Mouse (Mus musculus): ENCODE results near the gene Asphd2.

Asphd2 gene

DNA sequence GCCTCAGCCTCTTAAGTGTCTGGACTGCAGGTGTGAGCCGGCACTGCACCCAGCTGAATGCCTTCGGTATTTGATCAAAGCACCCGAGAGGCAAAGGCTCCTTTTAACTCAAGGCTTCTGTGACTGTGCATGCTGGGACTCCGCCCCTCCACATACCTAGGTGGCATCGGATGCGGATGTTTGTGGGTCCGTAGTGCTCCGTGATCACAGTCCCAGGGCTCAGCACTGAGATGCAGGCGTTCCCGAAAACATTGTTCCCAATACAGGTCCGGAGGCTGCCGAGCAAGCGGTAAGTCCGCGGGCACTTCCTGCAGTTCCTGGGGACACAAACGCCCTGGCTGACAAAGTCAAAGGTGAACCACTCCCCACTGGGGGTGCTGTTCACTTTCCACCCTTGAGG, 3.7 kb downstream of the Asphd2 start:
- 64% methylated on average over 16 of the region's 16 CpGs for WGBS

DNA sequence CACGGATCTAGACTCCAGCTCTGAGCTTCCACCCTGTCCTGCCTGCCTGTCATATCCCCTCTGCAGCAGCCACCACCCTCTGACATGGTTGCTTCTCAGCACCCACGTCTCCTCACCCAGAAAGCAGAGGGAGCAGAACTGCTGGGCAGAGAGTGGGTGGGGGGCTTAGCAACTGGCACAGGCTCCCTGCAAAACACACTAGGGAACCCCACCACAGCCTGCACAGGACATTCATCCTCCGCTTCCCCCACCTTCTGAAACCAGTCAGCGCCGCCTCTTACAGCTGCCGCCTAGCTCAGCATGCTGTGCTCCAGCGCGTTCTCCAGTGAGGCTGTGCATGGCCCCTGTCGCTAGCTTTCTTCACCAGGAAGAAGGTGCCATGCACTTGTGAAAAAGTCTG, 5.3 kb downstream of the Asphd2 start:
- WGBS, result 38% methylated on average over 9 of the region's 9 CpGs

DNA sequence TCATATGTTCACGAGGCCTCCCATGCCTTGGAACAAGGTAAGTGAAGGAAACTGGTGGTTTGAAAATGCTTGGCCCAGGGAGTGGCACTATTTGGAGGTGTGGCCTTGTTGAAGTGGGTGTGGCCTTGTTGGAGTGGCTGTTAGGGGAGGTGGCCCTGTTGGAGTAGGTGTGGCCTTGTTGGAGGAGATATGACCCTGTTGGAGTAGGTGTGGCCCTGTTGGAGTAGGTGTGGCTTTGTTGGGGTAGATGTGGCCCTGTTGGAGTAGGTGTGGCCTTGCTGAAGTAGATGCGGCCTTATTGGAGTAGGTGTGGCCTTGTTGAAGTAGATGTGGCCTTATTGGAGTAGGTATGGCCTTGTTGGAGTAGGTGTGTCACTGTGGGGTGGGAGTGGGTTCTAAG, 8.7 kb downstream of the Asphd2 start:
- 84% methylated on average over 2 of the region's 2 CpGs for WGBS

- 86% methylated on average over 13 of the region's 13 CpGs for WGBS
Measured at GRCm38 (mm10) chr5:112384805-112385472, 9.7 kb downstream of the Asphd2 start.

GRCm38 (mm10) chr5:112382641-112383330, 11.9 kb downstream of the Asphd2 start:
- WGBS, result 27% methylated on average over 17 of the region's 17 CpGs

DNA sequence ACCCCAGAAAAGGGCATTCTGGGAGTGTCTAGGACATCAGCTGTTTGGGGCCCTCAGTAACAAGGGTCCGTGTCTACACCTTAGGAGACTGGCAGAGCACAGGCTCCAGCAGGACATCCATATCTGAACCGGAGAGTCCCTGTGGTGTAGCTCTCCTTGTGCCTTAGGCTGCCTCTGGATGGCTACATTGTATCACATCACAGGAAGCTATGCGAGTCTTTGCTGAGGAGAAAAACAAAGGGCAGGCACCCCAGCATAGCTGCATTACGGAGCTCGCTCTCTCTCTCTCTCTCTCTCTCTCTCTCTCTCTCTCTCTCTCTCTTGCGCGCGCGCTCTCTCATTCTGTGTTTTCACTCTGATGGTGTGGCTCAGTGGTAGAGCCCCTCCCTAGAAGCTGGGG, 12.6 kb downstream of the Asphd2 start:
- WGBS, result 51% methylated on average over 9 of the region's 9 CpGs

GRCm38 (mm10) chr5:112381154-112381553, 13.5 kb downstream of the Asphd2 start:
- WGBS, result 88% methylated on average over 11 of the region's 11 CpGs

- WGBS, result 74% methylated on average over 6 of the region's 6 CpGs
Measured at GRCm38 (mm10) chr5:112378716-112379115, 15.9 kb downstream of the Asphd2 start.

GRCm38 (mm10) chr5:112377380-112377779, 17.3 kb downstream of the Asphd2 start:
- 86% methylated on average over 1 of the region's 1 CpGs for WGBS

DNA sequence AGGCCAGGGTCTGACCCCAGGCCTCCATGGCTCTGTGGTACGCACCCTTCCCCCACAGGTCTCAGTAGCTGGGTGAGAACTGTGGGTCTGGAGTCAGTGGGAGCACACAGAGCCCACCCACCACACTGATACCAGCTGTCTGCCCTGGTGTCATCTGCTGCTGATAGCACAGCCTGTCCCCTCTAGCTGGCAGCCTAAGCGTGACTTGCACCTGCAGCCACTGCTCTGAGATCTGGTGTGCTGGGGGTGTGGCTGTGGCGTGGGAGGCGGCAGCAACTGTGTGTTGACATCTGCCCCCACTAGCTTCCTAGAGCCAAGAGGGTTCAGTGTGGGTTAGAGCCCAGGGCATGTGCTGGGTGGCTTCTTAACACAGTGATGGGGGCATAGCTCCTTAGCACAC, 18.6 kb downstream of the Asphd2 start:
- 77% methylated on average over 4 of the region's 4 CpGs for WGBS

DNA sequence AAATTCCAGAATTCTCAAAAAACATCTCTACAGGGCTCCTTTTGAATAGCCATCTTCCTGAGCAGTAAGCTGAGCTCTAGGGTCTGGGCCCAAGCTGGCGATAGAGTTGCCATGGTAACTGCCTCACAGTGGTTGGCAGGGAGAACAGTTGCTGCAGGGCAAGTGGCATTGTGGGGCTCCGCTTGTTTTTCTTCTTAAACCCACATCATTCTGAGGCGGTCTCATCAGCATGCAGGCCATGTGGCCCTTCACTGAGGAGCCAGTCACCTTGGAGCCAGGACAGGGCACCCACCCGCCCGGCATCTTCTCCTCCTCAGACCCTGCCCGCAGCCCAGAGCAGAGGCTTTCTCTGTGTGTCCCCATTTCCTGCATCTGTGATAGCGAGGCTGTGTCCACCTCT, 22.7 kb downstream of the Asphd2 start:
- WGBS, result 29% methylated on average over 7 of the region's 7 CpGs

GRCm38 (mm10) chr5:112370236-112370813, 24.3 kb downstream of the Asphd2 start:
- 63% methylated on average over 12 of the region's 12 CpGs for WGBS

DNA sequence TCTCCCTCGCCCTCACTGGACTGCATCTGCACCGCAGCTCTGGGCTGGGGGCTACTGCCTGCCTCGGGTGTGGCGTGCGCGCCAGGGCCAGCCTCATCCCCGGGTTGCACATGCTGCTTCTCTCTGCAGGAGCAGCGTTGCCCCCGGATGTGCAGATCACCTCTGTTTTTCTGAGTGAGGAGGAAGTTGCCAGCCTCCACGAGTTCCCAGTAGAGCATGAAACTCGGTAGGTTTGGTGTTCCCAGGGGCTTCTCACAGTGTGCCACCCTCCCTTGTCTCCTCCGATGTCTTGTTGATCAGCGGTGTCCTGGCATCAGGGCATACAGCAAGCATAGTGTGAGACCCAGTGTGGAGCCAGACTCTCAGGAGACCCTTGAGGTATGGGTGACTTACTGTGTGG, 25.3 kb downstream of the Asphd2 start:
- 79% methylated on average over 13 of the region's 13 CpGs for WGBS

DNA sequence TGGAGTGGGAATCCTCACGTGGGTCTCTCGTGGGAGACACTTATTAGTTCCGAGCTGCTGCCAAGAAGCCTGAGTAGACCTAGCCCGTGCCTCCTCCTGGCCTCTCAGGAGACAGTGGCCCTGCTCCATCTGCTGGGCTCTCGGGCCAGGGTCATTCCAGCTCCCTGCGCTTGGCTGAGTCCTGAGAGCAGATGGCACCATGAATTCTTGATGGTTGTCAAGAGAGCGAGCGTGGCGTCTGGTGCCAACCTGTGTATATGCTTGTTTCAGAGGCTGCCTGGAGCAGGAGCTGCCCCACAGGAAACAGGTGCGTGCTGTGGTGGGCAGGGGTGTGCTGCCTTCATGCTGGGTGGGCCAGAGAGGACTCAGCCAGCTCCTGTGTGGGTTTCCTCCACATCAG, 26.0 kb downstream of the Asphd2 start:
- 69% methylated on average over 10 of the region's 10 CpGs for WGBS

- WGBS, result 62% methylated on average over 12 of the region's 12 CpGs
Measured at GRCm38 (mm10) chr5:112367929-112368328, 26.7 kb downstream of the Asphd2 start.

GRCm38 (mm10) chr5:112367338-112367737, 27.3 kb downstream of the Asphd2 start:
- 66% methylated on average over 4 of the region's 4 CpGs for WGBS

DNA sequence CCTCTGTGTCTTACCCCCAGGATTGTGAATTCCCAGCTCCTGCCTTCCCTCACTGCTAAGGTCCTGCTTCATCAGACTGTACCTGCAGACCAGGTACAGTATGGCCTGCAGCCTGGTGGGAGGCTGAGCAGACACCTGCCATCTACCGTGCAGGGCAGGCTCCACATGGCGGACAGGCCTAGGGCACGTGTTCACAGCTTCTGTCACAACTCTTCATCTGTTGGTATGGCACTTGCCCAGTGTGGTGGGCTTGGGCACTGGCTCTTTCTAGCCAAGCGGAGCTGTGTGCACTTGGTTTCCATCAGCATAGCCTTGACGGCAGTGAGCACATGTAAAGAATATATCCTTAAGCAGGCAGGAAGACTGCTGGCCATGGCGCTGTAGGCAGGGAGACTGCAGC, 27.8 kb downstream of the Asphd2 start:
- 88% methylated on average over 6 of the region's 6 CpGs for WGBS

GRCm38 (mm10) chr5:112364184-112364797, 30.4 kb downstream of the Asphd2 start:
- 83% methylated on average over 10 of the region's 10 CpGs for WGBS

- WGBS, result 97% methylated on average over 3 of the region's 3 CpGs
Measured at GRCm38 (mm10) chr5:112360077-112360476, 34.6 kb downstream of the Asphd2 start.

DNA sequence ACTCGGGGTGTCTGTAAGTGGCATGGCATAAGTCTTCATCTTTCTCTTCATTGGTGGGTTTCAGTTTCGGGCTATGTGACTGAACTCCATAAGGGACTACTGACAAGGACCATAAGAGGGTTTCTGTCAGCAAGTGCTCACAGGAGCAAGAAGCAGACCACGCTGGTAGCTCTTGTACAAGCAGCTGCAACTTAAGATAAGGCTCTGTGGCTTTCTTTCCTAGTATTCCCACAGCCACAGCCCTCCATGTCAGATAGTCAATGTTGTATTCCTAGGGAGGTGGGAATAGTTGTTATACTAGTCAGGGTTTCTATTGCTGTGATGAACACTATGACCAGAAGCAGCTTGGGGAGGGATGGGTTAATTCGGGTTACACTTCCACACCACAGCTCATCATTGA, 35.1 kb downstream of the Asphd2 start:
- WGBS, result 88% methylated on average over 4 of the region's 4 CpGs

DNA sequence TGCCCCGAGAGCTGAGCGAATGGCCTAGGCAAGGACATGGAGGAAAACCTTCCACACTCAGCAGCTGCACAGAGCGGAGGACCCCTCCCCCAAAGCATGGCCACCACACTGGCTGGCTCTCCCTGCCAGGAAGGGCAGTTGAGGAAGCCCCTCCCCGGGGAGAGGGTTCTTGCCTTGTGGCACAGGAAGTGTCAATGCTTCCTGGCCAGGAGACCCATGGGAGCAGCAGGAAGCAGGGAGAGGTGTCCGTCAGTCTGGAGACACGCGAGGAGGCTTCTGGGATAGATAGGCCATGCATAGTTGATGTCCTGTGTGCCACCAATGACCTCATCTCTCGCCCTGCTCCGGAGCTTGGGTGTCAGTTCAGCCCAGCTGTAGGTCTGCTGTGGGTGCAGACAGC, 38.3 kb downstream of the Asphd2 start:
- WGBS, result 84% methylated on average over 9 of the region's 9 CpGs

DNA sequence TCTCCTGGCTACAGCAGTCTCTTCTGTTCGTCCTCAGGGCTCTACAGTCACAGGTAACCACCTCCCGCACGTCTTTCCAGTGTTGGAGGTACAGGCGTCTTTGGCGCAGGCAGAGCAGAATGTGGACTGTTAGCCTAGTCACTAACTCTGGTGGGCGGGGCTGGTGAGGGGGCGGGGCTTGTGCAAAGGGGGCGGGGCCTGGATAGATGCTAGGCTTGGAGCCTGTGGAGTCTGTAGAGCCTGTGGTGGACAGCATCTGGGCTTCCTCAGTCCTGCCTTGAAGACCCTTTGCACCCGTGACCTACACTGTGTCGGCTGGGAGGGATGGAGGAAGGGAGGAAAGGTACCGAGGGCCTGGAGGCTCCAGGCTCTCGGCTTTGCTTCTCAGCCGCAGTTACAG, 38.8 kb downstream of the Asphd2 start, which contains the start of gene Gm6583:
TSS of gene Gm6583 (minus strand) at position 124 of the 400 bp plus-strand sequence.
- 65% methylated on average over 13 of the region's 13 CpGs for WGBS

DNA sequence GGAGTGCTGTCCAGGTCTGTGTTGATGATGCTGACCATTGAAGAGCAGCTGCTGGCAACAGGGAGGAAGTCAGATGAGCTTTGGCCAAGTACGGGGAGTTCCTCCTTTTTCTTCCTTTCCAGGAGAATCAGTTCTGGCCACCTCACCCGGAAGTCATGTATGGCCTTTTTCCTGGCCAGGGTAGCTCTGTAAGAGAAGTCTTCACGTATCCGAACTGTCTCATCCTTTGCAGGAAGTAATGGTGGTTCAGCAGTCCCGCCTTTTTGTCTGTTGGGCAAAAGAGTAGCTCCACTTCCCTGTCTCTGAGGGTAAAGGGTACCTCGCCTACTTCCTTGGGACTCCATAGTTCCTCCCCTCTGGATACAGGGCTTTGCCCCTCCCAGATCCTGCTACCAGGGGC, 39.2 kb downstream of the Asphd2 start:
- 88% methylated on average over 6 of the region's 6 CpGs for WGBS

All from cerebral cortex, adult 2 months (tissue).